Mouse (Mus musculus): ENCODE data around the gene Rac2.

- TF ChIP-seq CTCF (IDR thresholded peaks at IDR 0.05; ENCODE audit: control insufficient read depth, insufficient read depth, low read length) (no peak), POLR2A (IDR thresholded peaks at IDR 0.05; ENCODE audit: borderline replicate concordance, control insufficient read depth, low read depth, low read length) (no peak)
Measured at GRCm38 (mm10) chr15:78590785-78591184, 18.2 kb upstream of the Rac2 start.

Measured in bone marrow, adult 2 months (tissue).